Mouse (Mus musculus) MEL (cell line): ENCODE measurements around the gene Tox3. TPM values are rescaled to one million over a fixed set of nuclear protein-coding genes. Genes with fewer than 3 reads are reported as not detected.

Source experiments
- DNase-seq: peaks from one replicate; pipeline ENCODE4 v3.0.0; 2011; ENCODE audit warnings: low read depth, low spot score
- H3K27ac ChIP-seq: 2 replicates; pipeline ENCODE4 v1.5.1; 2012; ENCODE audit warnings: low read depth, mild to moderate bottlenecking, control low read depth, low read length, moderate library complexity; ENCODE audit not compliant: control insufficient read depth
- H3K27me3 ChIP-seq, 2 experiments: fragments of 150-350 bp in 1 of 2; sonication (generic) in 1 of 2; 2 replicates each; pipeline ENCODE4 v1.6.1; 2012; ENCODE audit warnings: low read length in 2 of 2, mild to moderate bottlenecking in 2 of 2, improper control_type of control experiment in 1 of 2, moderate library complexity in 1 of 2; ENCODE audit not compliant: insufficient read depth in 2 of 2, control insufficient read depth in 1 of 2
- H3K36me3 ChIP-seq, 2 experiments: 2 replicates each; pipeline ENCODE4 v1.6.1; 2012 to 2014; ENCODE audit warnings: low read length in 2 of 2, improper control_type of control experiment in 1 of 2, inconsistent platforms in 1 of 2, mild to moderate bottlenecking in 1 of 2; ENCODE audit not compliant: insufficient read depth in 2 of 2, control insufficient read depth in 1 of 2
- H3K4me1 ChIP-seq, 2 experiments: fragments of 150-350 bp in 1 of 2; sonication (generic) in 1 of 2; 2 replicates each; pipeline ENCODE4 v1.6.1; 2012; ENCODE audit warnings: low read length in 2 of 2, improper control_type of control experiment in 1 of 2, mild to moderate bottlenecking in 1 of 2; ENCODE audit not compliant: insufficient read depth in 2 of 2, control insufficient read depth in 1 of 2
- H3K4me3 ChIP-seq, 2 experiments: fragments of 150-350 bp in 1 of 2; sonication (generic) in 1 of 2; 2 replicates each; pipeline ENCODE4 v1.5.1; 2012; ENCODE audit warnings: low read depth in 2 of 2, low read length in 2 of 2, mild to moderate bottlenecking in 2 of 2, moderate library complexity in 2 of 2, control low read depth in 1 of 2, improper control_type of control experiment in 1 of 2; ENCODE audit not compliant: control insufficient read depth in 1 of 2, insufficient read depth in 1 of 2
- H3K79me2 ChIP-seq: 2 replicates; pipeline ENCODE4 v1.6.1; 2012; ENCODE audit warnings: mild to moderate bottlenecking, low read length, moderate library complexity; ENCODE audit not compliant: control insufficient read depth, poor library complexity, insufficient read depth
- H3K9ac ChIP-seq: 2 replicates; pipeline ENCODE4 v1.6.1; 2012; ENCODE audit warnings: low read depth, mild to moderate bottlenecking, control low read depth, low read length, moderate library complexity; ENCODE audit not compliant: control insufficient read depth, poor library complexity, severe bottlenecking
- H3K9me3 ChIP-seq: fragments of 150-350 bp; sonication (generic); replicated peaks from 2 replicates; pipeline ENCODE4 v1.6.1; 2012; ENCODE audit warnings: mild to moderate bottlenecking, low read length, improper control_type of control experiment, moderate library complexity; ENCODE audit not compliant: insufficient read depth
- CHD1 ChIP-seq: IDR thresholded peaks from 2 replicates; pipeline ENCODE4 v1.6.1; 2012; ENCODE audit warnings: low read depth, mild to moderate bottlenecking, inconsistent platforms, low read length, improper control_type of control experiment
- CTCF ChIP-seq, 3 experiments: IDR thresholded peaks in 2 of 3; conservative IDR thresholded peaks in 1 of 3; 2 replicates each; pipeline ENCODE4 v1.5.1; 2011 to 2012; ENCODE audit warnings: low read length in 3 of 3, low read depth in 2 of 3, mild to moderate bottlenecking in 2 of 3, improper control_type of control experiment in 1 of 3, inconsistent platforms in 1 of 3, mixed read lengths in 1 of 3, moderate library complexity in 1 of 3; ENCODE audit not compliant: control insufficient read depth in 1 of 3, insufficient read depth in 1 of 3, poor library complexity in 1 of 3, severe bottlenecking in 1 of 3
- ELF1 ChIP-seq: IDR thresholded peaks from 2 replicates; pipeline ENCODE4 v1.6.1; 2014; ENCODE audit warnings: low read depth, mild to moderate bottlenecking, inconsistent platforms, low read length, improper control_type of control experiment, moderate library complexity
- EP300 ChIP-seq, 2 experiments: IDR thresholded peaks; 2 replicates each; pipeline ENCODE4 v1.6.1; 2011; ENCODE audit warnings: improper control_type of control experiment in 2 of 2, low read length in 2 of 2, low read depth in 1 of 2, mild to moderate bottlenecking in 1 of 2
- GABPA ChIP-seq: IDR thresholded peaks from 2 replicates; pipeline ENCODE4 v1.6.1; 2012; ENCODE audit warnings: low read depth, mild to moderate bottlenecking, inconsistent platforms, low read length, improper control_type of control experiment, moderate library complexity
- GATA1 ChIP-seq: IDR thresholded peaks from 2 replicates; pipeline ENCODE4 v1.6.1; 2011; ENCODE audit warnings: low read depth, low read length, improper control_type of control experiment
- JUND ChIP-seq: IDR thresholded peaks from 2 replicates; pipeline ENCODE4 v1.6.1; 2011; ENCODE audit warnings: low read depth, mild to moderate bottlenecking, improper control_type of control experiment, low read length
- MAFK ChIP-seq: IDR thresholded peaks from 2 replicates; pipeline ENCODE4 v1.6.1; 2011; ENCODE audit warnings: low read depth, mild to moderate bottlenecking, low read length, improper control_type of control experiment, borderline replicate concordance
- MXI1 ChIP-seq: IDR thresholded peaks from 2 replicates; pipeline ENCODE4 v1.6.1; 2011; ENCODE audit warnings: mild to moderate bottlenecking, low read depth, low read length, improper control_type of control experiment
- MYB ChIP-seq: IDR thresholded peaks from 2 replicates; pipeline ENCODE4 v1.6.1; 2011; ENCODE audit warnings: mild to moderate bottlenecking, low read depth, low read length, improper control_type of control experiment
- MYC ChIP-seq: IDR thresholded peaks from 2 replicates; pipeline ENCODE4 v1.6.1; 2011; ENCODE audit warnings: low read depth, mild to moderate bottlenecking, low read length, improper control_type of control experiment, moderate library complexity
- NELFE ChIP-seq: IDR thresholded peaks from 2 replicates; pipeline ENCODE4 v1.6.1; 2011; ENCODE audit warnings: low read depth, low read length, improper control_type of control experiment
- POLR2A ChIP-seq, 2 experiments: IDR thresholded peaks; 2 replicates each; pipeline ENCODE4 v1.6.1; 2011 to 2012; ENCODE audit warnings: low read length in 2 of 2, mild to moderate bottlenecking in 2 of 2, control low read depth in 1 of 2, improper control_type of control experiment in 1 of 2, low read depth in 1 of 2, moderate library complexity in 1 of 2; ENCODE audit not compliant: control insufficient read depth in 1 of 2, insufficient read depth in 1 of 2, poor library complexity in 1 of 2
- POLR2AphosphoS2 ChIP-seq: IDR thresholded peaks from 2 replicates; pipeline ENCODE4 v1.6.1; 2011; ENCODE audit warnings: low read length, improper control_type of control experiment
- POLR2AphosphoS5 ChIP-seq: IDR thresholded peaks from 2 replicates; pipeline ENCODE4 v1.6.1; 2012; ENCODE audit warnings: low read depth, borderline replicate concordance, mild to moderate bottlenecking, inconsistent platforms, low read length, moderate library complexity, mixed read lengths
- RCOR1 ChIP-seq: IDR thresholded peaks from 2 replicates; pipeline ENCODE4 v1.6.1; 2012; ENCODE audit warnings: low read depth, mild to moderate bottlenecking, inconsistent platforms, low read length, improper control_type of control experiment
- SIN3A ChIP-seq: IDR thresholded peaks from 2 replicates; pipeline ENCODE4 v1.6.1; 2012; ENCODE audit warnings: low read length, improper control_type of control experiment, inconsistent platforms
- TAL1 ChIP-seq: IDR thresholded peaks from 2 replicates; pipeline ENCODE4 v1.6.1; 2012; ENCODE audit warnings: mild to moderate bottlenecking, inconsistent platforms, low read length, moderate library complexity, mixed read lengths
- TCF12 ChIP-seq: IDR thresholded peaks from 2 replicates; pipeline ENCODE4 v1.6.1; 2014; ENCODE audit warnings: low read depth, mild to moderate bottlenecking, inconsistent platforms, low read length, improper control_type of control experiment, moderate library complexity
- ZNF384 ChIP-seq: IDR thresholded peaks from 2 replicates; pipeline ENCODE4 v1.6.1; 2012; ENCODE audit warnings: low read depth, mild to moderate bottlenecking, inconsistent platforms, low read length, improper control_type of control experiment
- polyA plus RNA-seq, 2 experiments: library from polyadenylated mRNA; stranded (reverse) in 1 of 2; unstranded in 1 of 2; fragments of >175 nt in 1 of 2; fragments of >200 nt in 1 of 2; gene quantifications; 2 replicates each; pipeline versions ENCODE4 v1.2.1 to v1.2.4; 2012; ENCODE audit warnings: low replicate concordance in 2 of 2, low read depth in 1 of 2; ENCODE audit not compliant: insufficient read length in 2 of 2, insufficient read depth in 1 of 2, missing spikeins in 1 of 2
- total RNA-seq: library from RNA; depleted of rRNA; stranded (reverse); fragments of 300-350 nt; gene quantifications from 2 replicates; pipeline ENCODE4 v1.2.3, GENCODE M21; 2012

Gene Tox3
- total and polyA plus RNA-seq, 3 experiments = not detected

DNA sequence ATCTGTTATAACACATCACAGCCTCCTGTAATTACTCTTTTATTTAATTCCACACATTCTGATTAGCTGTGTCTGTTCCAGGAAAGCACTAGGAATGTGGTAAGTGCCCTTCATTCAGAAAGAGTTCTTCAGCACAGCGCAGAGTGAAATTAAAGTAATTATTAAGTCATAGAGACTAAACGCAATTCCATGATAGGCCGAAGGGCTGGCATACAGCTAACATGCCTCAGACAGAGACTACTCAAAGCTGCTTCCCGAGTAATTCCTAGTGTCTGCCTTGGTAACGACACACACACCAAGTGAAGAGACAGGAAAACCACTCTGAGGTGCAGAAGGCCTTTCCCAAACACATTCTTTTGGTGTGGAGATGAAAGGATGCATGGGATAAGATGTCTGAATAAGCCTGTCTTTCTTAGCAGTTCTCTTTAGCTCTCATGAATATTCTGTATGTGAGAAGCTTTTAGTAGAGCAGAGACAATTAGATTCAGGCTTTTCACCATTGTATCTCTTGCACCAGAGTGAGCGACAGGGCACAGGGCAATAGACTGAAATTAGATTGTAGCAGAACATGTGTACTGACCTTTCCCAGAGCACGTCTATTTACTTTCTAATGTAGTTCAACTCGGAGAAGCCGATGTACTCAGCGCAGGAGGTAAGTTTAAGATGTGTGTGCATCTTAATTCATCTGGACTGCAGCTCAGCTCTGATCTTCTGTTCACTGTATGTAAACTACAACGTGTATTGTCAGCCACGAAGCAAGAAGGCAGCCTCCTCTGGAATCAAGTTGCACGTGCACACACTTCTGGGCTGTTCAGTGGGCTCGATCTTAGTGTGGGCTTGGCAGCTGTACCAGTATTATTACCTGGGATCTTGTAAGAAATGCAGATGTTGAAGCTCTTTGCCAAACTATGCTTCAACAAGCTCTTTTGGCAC, 138.8 kb downstream of the Tox3 start:
- no peak overlapping the region for H3K9ac ChIP-seq
- no peaks in the 10 kb centered on the region for H3K27me3 ChIP-seq
- no peak for TF ChIP-seq GABPA
- no peak for TF ChIP-seq JUND
- TF ChIP-seq CHD1 = no peak
- no peak for TF ChIP-seq POLR2AphosphoS5
- no peak for TF ChIP-seq POLR2A (IDR thresholded peaks at IDR 0.05; ENCODE audit: control insufficient read depth in 1 of 2, insufficient read depth in 1 of 2, low read depth in 1 of 2, low read length in 2 of 2, poor library complexity in 1 of 2)
- TF ChIP-seq MXI1 = no peak
- no peak for TF ChIP-seq MAFK
- no peak for TF ChIP-seq ZNF384
- no peak for TF ChIP-seq SIN3A
- no peak for TF ChIP-seq RCOR1
- no peak for TF ChIP-seq MYC
- TF ChIP-seq POLR2AphosphoS2 = no peak
- no peak for TF ChIP-seq GATA1
- TF ChIP-seq EP300 (IDR thresholded peaks at IDR 0.05; ENCODE audit: low read depth in 1 of 2, low read length in 2 of 2) = no peak
- no peak for TF ChIP-seq CTCF (IDR thresholded peaks at IDR 0.05 in 2 of 3, conservative IDR thresholded peaks at IDR 0.05 in 1 of 3; ENCODE audit: control insufficient read depth in 1 of 3, insufficient read depth in 1 of 3, low read depth in 2 of 3, low read length in 3 of 3, poor library complexity in 1 of 3, severe bottlenecking in 1 of 3)
- TF ChIP-seq NELFE = no peak
- no peak for TF ChIP-seq TAL1
- no peak for TF ChIP-seq ELF1
- no peak for TF ChIP-seq MYB
- no peak for TF ChIP-seq TCF12
- H3K9me3 ChIP-seq = no peaks in the 10 kb centered on the region
- no peaks in the 10 kb centered on the region for H3K79me2 ChIP-seq
- H3K4me3 ChIP-seq = no peak overlapping the region
- no peak for DNase-seq
- H3K36me3 ChIP-seq = no peaks in the 10 kb centered on the region
- no peak overlapping the region for H3K27ac ChIP-seq
- no peaks in the 10 kb centered on the region for H3K4me1 ChIP-seq
